9 mouse cellular contexts compared by ENCODE assay signal in genomic region chr6:136532535-136533291, GRCm38 (mm10). TPM values are rescaled to one million over a fixed set of nuclear protein-coding genes. Genes with fewer than 3 reads are reported as not detected.
DNase-seq lines count a peak whose midpoint lies in the region; ATAC-seq and TF ChIP-seq lines count a peak whose summit lies in the region.
"Had no signal": no experiment of that assay in that cellular context is flagged by ENCODE, and none has a peak within 500 bp of the region (broad histone marks: within the 10 kb centered on the region; RNA-seq: fewer than 3 reads in every experiment).

No protein-coding gene starts in this region.

- H3K9ac ChIP-seq in ES-E14 (ENCODE audit: insufficient read depth, low read depth, low read length, poor library complexity, severe bottlenecking) = peak overlapping the region; percentile 71; the same call in 1 of the 2 replicates
- H3K9ac ChIP-seq in heart, embryonic 12.5 days = no peak overlapping the region
- peak overlapping the region; percentile 43 for H3K9ac ChIP-seq in kidney, embryonic 16.5 days (replicated peaks; ENCODE audit: low read length)
- no peak overlapping the region for H3K9ac ChIP-seq in midbrain, postnatal 0 days (replicated peaks; ENCODE audit: low read length, poor library complexity, severe bottlenecking)

- no peak for TF ChIP-seq CTCF in midbrain, postnatal 0 days (IDR thresholded peaks at IDR 0.05)
- TF ChIP-seq CTCF in testis, adult 2 months (IDR thresholded peaks at IDR 0.05; ENCODE audit: control insufficient read depth, insufficient read depth, insufficient replicate concordance, low read depth, low read length) = no peak

- peak; percentile 81 for ATAC-seq in heart, embryonic 12.5 days (ENCODE audit: insufficient number of reproducible peaks, low FRiP score)
- ATAC-seq in kidney, embryonic 16.5 days (ENCODE audit: low FRiP score, low TSS enrichment) = peak; percentile 93
- peak; percentile 92 for ATAC-seq in midbrain, postnatal 0 days (ENCODE audit: low FRiP score)

- in situ Hi-C loops in ES-E14 (cut with MboI; ENCODE audit: low sequenced_read_pairs in 2 of 2, unreplicated experiment in 2 of 2) = no loop called here

- TF ChIP-seq POLR2A in testis, adult 2 months (IDR thresholded peaks at IDR 0.05; ENCODE audit: control insufficient read depth, low read depth, low read length) = no peak

- H3K27ac ChIP-seq in ES-E14 (ENCODE audit: insufficient read depth, low read depth, low read length, poor library complexity, severe bottlenecking) = peak overlapping the region; percentile 88; the same call in 1 of the 2 replicates
- H3K27ac ChIP-seq in heart, embryonic 12.5 days (ENCODE audit: poor library complexity, severe bottlenecking) = peak overlapping the region; percentile 87
- peak overlapping the region; percentile 81 for H3K27ac ChIP-seq in kidney, embryonic 16.5 days (ENCODE audit: low read length)
- H3K27ac ChIP-seq in midbrain, postnatal 0 days (ENCODE audit: low read depth, low read length) = peak overlapping the region; percentile 83
- peak overlapping the region; percentile 64 for H3K27ac ChIP-seq in testis, adult 2 months (ENCODE audit: control insufficient read depth, insufficient read depth, low read depth, low read length)
- H3K27ac ChIP-seq: macrophage had no signal

- peaks cover 4 to 5% of the 10 kb centered on the region in 2 experiments; a peak in 2 of 4 replicates for H3K4me1 ChIP-seq in ES-E14 (ENCODE audit: control insufficient read depth in 2 of 2, insufficient read depth in 2 of 2, low read length in 2 of 2, poor library complexity in 1 of 2)
- peaks cover 43% of the 10 kb centered on the region for H3K4me1 ChIP-seq in heart, embryonic 12.5 days (replicated peaks)
- peaks cover 31% of the 10 kb centered on the region for H3K4me1 ChIP-seq in kidney, embryonic 16.5 days (ENCODE audit: insufficient read depth, low read length)
- peaks cover 11% of the 10 kb centered on the region; the same call in 1 of the 2 replicates for H3K4me1 ChIP-seq in midbrain, postnatal 0 days (ENCODE audit: insufficient read depth, low read length)
- no peaks in the 10 kb centered on the region for H3K4me1 ChIP-seq in testis, adult 2 months (ENCODE audit: control insufficient read depth, insufficient read depth, low read length)

- H3K9me3 ChIP-seq in ES-E14 (ENCODE audit: control insufficient read depth, insufficient read depth, low read depth, low read length) = no peaks in the 10 kb centered on the region
- no peaks in the 10 kb centered on the region for H3K9me3 ChIP-seq in heart, embryonic 12.5 days (replicated peaks)
- no peaks in the 10 kb centered on the region for H3K9me3 ChIP-seq in kidney, embryonic 16.5 days (ENCODE audit: low read length)
- H3K9me3 ChIP-seq in midbrain, postnatal 0 days (ENCODE audit: low read length) = no peaks in the 10 kb centered on the region

- H3K36me3 ChIP-seq in ES-E14 (ENCODE audit: control insufficient read depth, insufficient read depth, low read length, poor library complexity, severe bottlenecking) = peaks cover 2% of the 10 kb centered on the region
- peaks cover 9% of the 10 kb centered on the region for H3K36me3 ChIP-seq in heart, embryonic 12.5 days
- H3K36me3 ChIP-seq in kidney, embryonic 16.5 days (ENCODE audit: insufficient read depth, low read length) = peaks cover 3% of the 10 kb centered on the region; the same call in 1 of the 2 replicates
- no peaks in the 10 kb centered on the region for H3K36me3 ChIP-seq in midbrain, postnatal 0 days (ENCODE audit: insufficient read depth, low read length)
- no peaks in the 10 kb centered on the region; the same call in 1 of the 2 replicates for H3K36me3 ChIP-seq in testis, adult 2 months (ENCODE audit: control insufficient read depth, insufficient read depth, low read length)

- 16% methylated on average over 7 of the region's 7 CpGs for WGBS in heart, embryonic 12.5 days
- 18% methylated on average over 7 of the region's 7 CpGs for WGBS in kidney, embryonic 16.5 days
- WGBS in midbrain, postnatal 0 days = 5% methylated on average over 7 of the region's 7 CpGs

- H3K4me3 ChIP-seq in ES-E14 (ENCODE audit: insufficient read depth in 1 of 2, low read depth in 1 of 2, low read length in 2 of 2, poor library complexity in 1 of 2, severe bottlenecking in 1 of 2) = peak overlapping the region; percentile 53 to 70
- H3K4me3 ChIP-seq in heart, embryonic 12.5 days = peak overlapping the region; percentile 20; the same call in 1 of the 2 replicates
- peak overlapping the region; percentile 10 for H3K4me3 ChIP-seq in kidney, embryonic 16.5 days (ENCODE audit: low read length)
- H3K4me3 ChIP-seq in midbrain, postnatal 0 days (ENCODE audit: low read depth, low read length) = peak overlapping the region; percentile 15; the same call in 1 of the 2 replicates
- no peak overlapping the region for H3K4me3 ChIP-seq in testis, adult 2 months (ENCODE audit: control insufficient read depth, low read depth, low read length)

- peak; percentile 90 for DNase-seq in ES-E14 (ENCODE audit: low read depth, low spot score)
- peak; percentile 53 for DNase-seq in c-Kit-positive CD71-negative TER-119-negative erythroid progenitor cells, embryonic 14.5 days (ENCODE audit: low read depth)
- peak; percentile 70 for DNase-seq in fibroblast of lung, adult 2 months (ENCODE audit: low read depth)
- peak; percentile 66 for DNase-seq in liver
- peak; percentile 95 for DNase-seq in midbrain, postnatal 0 days (ENCODE audit: low spot score)

- H3K27me3 ChIP-seq in heart, embryonic 12.5 days (replicated peaks) = no peaks in the 10 kb centered on the region
- H3K27me3 ChIP-seq in kidney, embryonic 16.5 days (ENCODE audit: insufficient read depth, low read length) = no peaks in the 10 kb centered on the region
- no peaks in the 10 kb centered on the region for H3K27me3 ChIP-seq in midbrain, postnatal 0 days (ENCODE audit: insufficient read depth, low read length)
- no peaks in the 10 kb centered on the region for H3K27me3 ChIP-seq in testis, adult 2 months (ENCODE audit: control insufficient read depth, insufficient read depth, low read length)

- H3K4me2 ChIP-seq in heart, embryonic 12.5 days = peak overlapping the region; percentile 56
- peak overlapping the region; percentile 14; the same call in 1 of the 2 replicates for H3K4me2 ChIP-seq in kidney, embryonic 16.5 days (replicated peaks; ENCODE audit: low read depth, low read length)
- H3K4me2 ChIP-seq in midbrain, postnatal 0 days (ENCODE audit: low read depth, low read length, poor library complexity, severe bottlenecking) = peak overlapping the region; percentile 34

TF ChIP-seq in ES-E14, 5 proteins besides CTCF, POLR2A, EP300 and RAD21:
- TF ChIP-seq ZC3H11A (IDR thresholded peaks at IDR 0.05; ENCODE audit: borderline replicate concordance, low read depth, low read length) (peak; percentile 93), MAFK (IDR thresholded peaks at IDR 0.05; ENCODE audit: insufficient read depth, low read depth, low read length) (no peak), CHD2 (IDR thresholded peaks at IDR 0.05; ENCODE audit: low read depth, low read length) (peak; percentile 64; the same call in 1 of the 2 replicates), ZNF384 (IDR thresholded peaks at IDR 0.05; ENCODE audit: low read depth, low read length) (no peak), HCFC1 (IDR thresholded peaks at IDR 0.05; ENCODE audit: borderline replicate concordance, insufficient read depth, low read length) (peak; percentile 76)
TF ChIP-seq in ES-E14: peak in this region for 3.

RNA-seq across cellular contexts. Expression of gene Atf7ip, which starts 26.7 kb away (rescaled TPM):
- total RNA-seq in ES-E14 (2012; rRNA removed) = 26.8 and 35.9 TPM in 2 replicates
- polyA plus RNA-seq in heart, embryonic 12.5 days (2016; fragmentation: Nextera tagmentation; extraction: Ambion mirVana) = 51.0 and 51.5 TPM in 2 replicates
- polyA plus RNA-seq in kidney, embryonic 16.5 days (2015; fragmentation: Nextera tagmentation; extraction: Ambion mirVana) = 38.0 and 41.0 TPM in 2 replicates
- 43.1 and 55.2 TPM in 2 replicates for total RNA-seq in midbrain, postnatal 0 days (2014; rRNA removed)
- polyA plus RNA-seq in midbrain, postnatal 0 days (2015; fragmentation: Nextera tagmentation; extraction: Ambion mirVana) = 18.9 and 28.7 TPM in 2 replicates
- 15.9 and 16.8 TPM in 2 replicates for polyA plus RNA-seq in testis, adult 2 months (2012; rRNA removed)

Comparison
In these comparisons a context has a peak if more than half of its experiments do, and no peak if none do; other contexts are left out.
1. H3K9ac ChIP-seq: peak in ES-E14 (single experiment) and kidney, embryonic 16.5 days (single experiment); none in heart, embryonic 12.5 days (single experiment) and midbrain, postnatal 0 days (single experiment).
2. Peak in every context shown above with its lines, with median percentiles within 50 percentile points of each other: DNase-seq, H3K27ac ChIP-seq, ATAC-seq and H3K4me2 ChIP-seq.